Mouse (Mus musculus) ES-E14 (cell line): Measurements from ENCODE around the gene Thoc3.

Source experiments
- HCFC1 ChIP-seq: IDR thresholded peaks from 2 replicates; pipeline ENCODE4 v1.6.1; 2012; ENCODE audit warnings: low read length, inconsistent platforms, borderline replicate concordance; ENCODE audit not compliant: insufficient read depth
- ZC3H11A ChIP-seq: IDR thresholded peaks from 2 replicates; pipeline ENCODE4 v1.6.1; 2012; ENCODE audit warnings: low read depth, mild to moderate bottlenecking, inconsistent platforms, low read length, borderline replicate concordance
- ZNF384 ChIP-seq: IDR thresholded peaks from 2 replicates; pipeline ENCODE4 v1.6.1; 2012; ENCODE audit warnings: low read depth, low read length, inconsistent platforms

DNA sequence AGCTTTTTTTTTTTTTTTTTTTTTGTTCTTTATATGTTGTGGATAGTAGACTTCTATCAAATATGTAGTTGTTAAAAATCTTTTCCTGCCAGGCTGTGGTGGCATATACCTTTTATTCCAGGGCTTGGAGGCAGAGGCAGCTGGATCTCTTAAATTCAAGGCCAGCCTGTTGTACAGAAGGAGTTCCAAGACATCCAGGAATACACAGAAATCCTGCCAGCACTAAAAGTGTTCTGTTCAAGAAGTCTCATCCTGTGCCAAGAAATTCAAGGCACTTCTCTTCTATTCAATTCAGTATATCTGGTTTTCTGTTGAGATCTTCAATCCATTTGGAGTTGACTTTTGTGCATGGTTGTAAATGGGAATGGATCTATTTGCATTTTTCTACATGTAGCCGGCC is 37.3 kb upstream of the Thoc3 start:
- TF ChIP-seq ZNF384 = no peak
- no peak for TF ChIP-seq HCFC1
- no peak for TF ChIP-seq ZC3H11A
